Comparison of ENCODE assay signal across 13 mouse cellular contexts in the genomic region with DNA sequence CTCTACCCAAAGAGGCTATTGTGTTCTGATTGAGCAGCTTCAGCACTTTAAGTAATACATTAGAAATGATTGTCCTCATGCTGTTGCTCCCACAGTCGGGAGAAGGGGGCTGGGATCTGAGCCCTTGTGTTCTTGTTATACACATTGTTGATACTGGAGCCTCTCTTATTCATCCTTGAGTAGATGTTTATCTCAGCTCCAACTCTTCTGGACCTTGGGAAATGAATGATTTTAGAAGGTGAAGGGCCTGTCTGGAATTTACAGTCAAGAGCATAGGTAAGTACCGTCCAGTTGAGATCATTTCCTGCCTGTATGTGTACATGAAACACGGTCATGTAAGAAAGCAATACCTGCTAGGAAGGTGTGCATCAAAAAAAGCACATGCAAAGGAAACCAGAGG. TPM values are rescaled to one million over a fixed set of nuclear protein-coding genes. Genes with fewer than 3 reads are reported as not detected.
DNase-seq lines count a peak whose midpoint lies in the region; ATAC-seq lines count a peak whose summit lies in the region.
"Had no signal": no experiment of that assay in that cellular context is flagged by ENCODE, and none has a peak within 500 bp of the region (broad histone marks: within the 10 kb centered on the region; RNA-seq: fewer than 3 reads in every experiment).

No protein-coding gene starts in this region.

- peak overlapping the region; percentile 71; the same call in 1 of the 2 replicates for H3K4me2 ChIP-seq in kidney, embryonic 14.5 days (replicated peaks; ENCODE audit: low read depth, low read length)
- H3K4me2 ChIP-seq in embryonic facial prominence, embryonic 14.5 days (ENCODE audit: low read depth, low read length): peak overlapping the region; percentile 79; the same call in 1 of the 2 replicates
- peak overlapping the region; percentile 60 for H3K4me2 ChIP-seq in hindbrain, embryonic 15.5 days
- peak overlapping the region; percentile 55 for H3K4me2 ChIP-seq in midbrain, embryonic 16.5 days (ENCODE audit: low read length)

- no peak overlapping the region for H3K9ac ChIP-seq in kidney, embryonic 14.5 days (ENCODE audit: low read depth, low read length)
- no peak overlapping the region for H3K9ac ChIP-seq in embryonic facial prominence, embryonic 14.5 days (ENCODE audit: low read depth, low read length)
- no peak overlapping the region for H3K9ac ChIP-seq in hindbrain, embryonic 15.5 days
- no peak overlapping the region for H3K9ac ChIP-seq in midbrain, embryonic 16.5 days (ENCODE audit: low read depth, low read length)

- no peaks in the 10 kb centered on the region for H3K9me3 ChIP-seq in kidney, embryonic 14.5 days (ENCODE audit: control insufficient read depth, low read length)
- no peaks in the 10 kb centered on the region for H3K9me3 ChIP-seq in embryonic facial prominence, embryonic 14.5 days (ENCODE audit: control insufficient read depth, low read length)
- H3K9me3 ChIP-seq in hindbrain, embryonic 15.5 days: no peaks in the 10 kb centered on the region
- no peaks in the 10 kb centered on the region for H3K9me3 ChIP-seq in midbrain, embryonic 16.5 days (replicated peaks; ENCODE audit: control insufficient read depth, low read length, poor library complexity, severe bottlenecking)
- H3K9me3 ChIP-seq: limb, embryonic 13.5 days had no signal

- no peak for DNase-seq in kidney, postnatal 25 days
- no peak for DNase-seq in embryonic facial prominence, embryonic 14.5 days (ENCODE audit: low spot score)
- no peak for DNase-seq in layer of hippocampus, postnatal 36 days
- DNase-seq in cerebellum, adult 9-10 months: no peak
- no peak for DNase-seq in retina, embryonic 14.5 days (ENCODE audit: low spot score)
- DNase-seq: cerebellum, postnatal 10 days had no signal

- no peaks in the 10 kb centered on the region for H3K27me3 ChIP-seq in kidney, embryonic 14.5 days (ENCODE audit: control insufficient read depth, insufficient read depth, low read length)
- H3K27me3 ChIP-seq in embryonic facial prominence, embryonic 14.5 days (replicated peaks; ENCODE audit: control insufficient read depth, insufficient read depth, low read length): no peaks in the 10 kb centered on the region
- no peaks in the 10 kb centered on the region for H3K27me3 ChIP-seq in hindbrain, embryonic 15.5 days
- no peaks in the 10 kb centered on the region for H3K27me3 ChIP-seq in midbrain, embryonic 16.5 days (ENCODE audit: control insufficient read depth, insufficient read depth, low read depth, low read length)
- H3K27me3 ChIP-seq: limb, embryonic 13.5 days; Patski had no signal

- 64% methylated on average over 3 of the region's 3 CpGs for WGBS in kidney, embryonic 14.5 days
- 69% methylated on average over 3 of the region's 3 CpGs for WGBS in embryonic facial prominence, embryonic 14.5 days
- 66% methylated on average over 3 of the region's 3 CpGs for WGBS in hindbrain, embryonic 15.5 days
- 61% methylated on average over 3 of the region's 3 CpGs for WGBS in midbrain, embryonic 16.5 days

- ATAC-seq in kidney, embryonic 14.5 days (ENCODE audit: low FRiP score, low TSS enrichment): no peak
- ATAC-seq in embryonic facial prominence, embryonic 14.5 days (ENCODE audit: low read depth): no peak
- ATAC-seq in hindbrain, embryonic 15.5 days (ENCODE audit: low FRiP score, low read depth): no peak
- no peak for ATAC-seq in midbrain, embryonic 16.5 days
- ATAC-seq: CD4-positive, CD25-positive, alpha-beta regulatory T cell, adult 4 months; Patski had no signal

- no peaks in the 10 kb centered on the region for H3K36me3 ChIP-seq in kidney, embryonic 14.5 days (ENCODE audit: control insufficient read depth, insufficient read depth, low read length)
- H3K36me3 ChIP-seq in embryonic facial prominence, embryonic 14.5 days (ENCODE audit: control insufficient read depth, insufficient read depth, low read length): no peaks in the 10 kb centered on the region
- no peaks in the 10 kb centered on the region for H3K36me3 ChIP-seq in hindbrain, embryonic 15.5 days
- no peaks in the 10 kb centered on the region for H3K36me3 ChIP-seq in midbrain, embryonic 16.5 days (ENCODE audit: control insufficient read depth, insufficient read depth, low read length)

- no peak overlapping the region; the same call in 1 of the 2 replicates for H3K4me3 ChIP-seq in kidney, embryonic 14.5 days (ENCODE audit: low read length)
- no peak overlapping the region for H3K4me3 ChIP-seq in embryonic facial prominence, embryonic 14.5 days (ENCODE audit: low read depth, low read length)
- H3K4me3 ChIP-seq in hindbrain, embryonic 15.5 days: no peak overlapping the region; the same call in 1 of the 2 replicates
- 0 out of 2 replicates have a peak overlapping the region, but pooled peaks have one; percentile 86 for H3K4me3 ChIP-seq in midbrain, embryonic 16.5 days (ENCODE audit: low read depth, low read length)
- H3K4me3 ChIP-seq: layer of hippocampus, adult 2 months had no signal

- peaks cover 19% of the 10 kb centered on the region for H3K4me1 ChIP-seq in kidney, embryonic 14.5 days (ENCODE audit: control insufficient read depth, insufficient read depth, low read length)
- H3K4me1 ChIP-seq in embryonic facial prominence, embryonic 14.5 days (ENCODE audit: control insufficient read depth, insufficient read depth, low read length): peaks cover 10% of the 10 kb centered on the region; the same call in 1 of the 2 replicates
- H3K4me1 ChIP-seq in hindbrain, embryonic 15.5 days (replicated peaks): peaks cover 26% of the 10 kb centered on the region
- peaks cover 16% of the 10 kb centered on the region for H3K4me1 ChIP-seq in midbrain, embryonic 16.5 days (ENCODE audit: control insufficient read depth, insufficient read depth, low read length)

- H3K27ac ChIP-seq in kidney, embryonic 14.5 days (ENCODE audit: low read depth, low read length): no peak overlapping the region
- H3K27ac ChIP-seq in embryonic facial prominence, embryonic 14.5 days (replicated peaks; ENCODE audit: low read depth, low read length): no peak overlapping the region
- H3K27ac ChIP-seq in hindbrain, embryonic 15.5 days (replicated peaks): no peak overlapping the region
- H3K27ac ChIP-seq in midbrain, embryonic 16.5 days (ENCODE audit: low read length): no peak overlapping the region
- H3K27ac ChIP-seq: layer of hippocampus, adult 2 months; limb, embryonic 13.5 days had no signal

RNA-seq across cellular contexts. Expression of gene Aco1, which starts 2.1 kb away (rescaled TPM):
- 32.6 and 72.8 TPM in 2 replicates for polyA plus RNA-seq in kidney, embryonic 14.5 days (2014; fragmentation: Nextera tagmentation; extraction: Ambion mirVana)
- 48.0 and 51.4 TPM in 2 replicates for polyA plus RNA-seq in embryonic facial prominence, embryonic 14.5 days (2014; fragmentation: Nextera tagmentation; extraction: Ambion mirVana)
- 45.1 and 46.8 TPM in 2 replicates for polyA plus RNA-seq in hindbrain, embryonic 15.5 days (2015; fragmentation: Nextera tagmentation; extraction: Ambion mirVana)
- 46.0 and 46.3 TPM in 2 replicates for polyA plus RNA-seq in midbrain, embryonic 16.5 days (2015; fragmentation: Nextera tagmentation; extraction: Ambion mirVana)
- 10 to 100 TPM; 30.6 to 35.6 TPM for total RNA-seq in layer of hippocampus, postnatal 36 days (2021)
